Mouse (Mus musculus): ENCODE data around the gene Asb18. TPM values are rescaled to one million over a fixed set of nuclear protein-coding genes. Genes with fewer than 3 reads are reported as not detected.
A peak's percentile ranks its signal among the peaks of the same experiment; 100 is the strongest.

Gene Asb18
- total RNA-seq, 1 experiment, result not detected

GRCm38 (mm10) chr1:89971848-89972247, 42.6 kb downstream of the Asb18 start:
- Histone ChIP-seq H3K36me3 (ENCODE audit: control insufficient read depth, insufficient read depth, low read length, poor library complexity, severe bottlenecking) (no peaks in the 10 kb centered on the region), H3K4me1 (ENCODE audit: control insufficient read depth in 2 of 2, insufficient read depth in 2 of 2, low read length in 2 of 2, poor library complexity in 1 of 2) (peaks cover 2 to 14% of the 10 kb centered on the region in 2 experiments), H3K27ac (ENCODE audit: insufficient read depth, low read depth, low read length, poor library complexity, severe bottlenecking) (no peak overlapping the region), H3K4me3 (ENCODE audit: insufficient read depth in 1 of 2, low read depth in 1 of 2, low read length in 2 of 2, poor library complexity in 1 of 2, severe bottlenecking in 1 of 2) (no peak overlapping the region), H3K9me3 (ENCODE audit: control insufficient read depth, insufficient read depth, low read depth, low read length) (no peaks in the 10 kb centered on the region), H3K9ac (ENCODE audit: insufficient read depth, low read depth, low read length, poor library complexity, severe bottlenecking) (no peak overlapping the region)
- no peak for DNase-seq (ENCODE audit: low read depth, low spot score)
- TF ChIP-seq ZC3H11A (IDR thresholded peaks at IDR 0.05; ENCODE audit: borderline replicate concordance, low read depth, low read length), result no peak
- TF ChIP-seq HCFC1 (IDR thresholded peaks at IDR 0.05; ENCODE audit: borderline replicate concordance, insufficient read depth, low read length), result no peak
- no peak for TF ChIP-seq CHD2 (IDR thresholded peaks at IDR 0.05; ENCODE audit: low read depth, low read length)
- in situ Hi-C loops (cut with MboI; ENCODE audit: low sequenced_read_pairs in 2 of 2, unreplicated experiment in 2 of 2), result no loop called here

DNA sequence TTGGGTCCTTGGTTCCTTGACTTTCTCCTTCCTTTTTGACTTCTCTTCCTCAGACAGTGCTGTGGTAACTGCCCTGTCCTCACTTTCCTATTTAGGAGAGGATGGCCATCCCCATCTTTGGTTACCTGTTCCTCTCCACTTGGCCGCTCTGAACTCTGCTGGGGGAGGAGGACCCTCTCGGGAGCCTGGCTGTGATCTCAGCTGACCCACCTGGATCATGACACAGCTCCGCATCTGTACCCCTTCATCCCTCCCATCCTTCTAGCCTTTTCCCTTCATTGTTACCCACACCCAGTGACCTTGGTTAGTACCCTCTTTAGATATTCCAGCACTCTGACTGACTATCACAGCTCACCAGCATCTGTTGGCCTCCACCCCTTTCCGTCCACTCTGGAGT, 44.8 kb downstream of the Asb18 start:
- H3K9me3 ChIP-seq (ENCODE audit: control insufficient read depth, insufficient read depth, low read depth, low read length), result no peaks in the 10 kb centered on the region
- peaks cover under 1 to 14% of the 10 kb centered on the region in 2 experiments for H3K4me1 ChIP-seq (ENCODE audit: control insufficient read depth in 2 of 2, insufficient read depth in 2 of 2, low read length in 2 of 2, poor library complexity in 1 of 2)
- no peak overlapping the region for H3K4me3 ChIP-seq (ENCODE audit: insufficient read depth in 1 of 2, low read depth in 1 of 2, low read length in 2 of 2, poor library complexity in 1 of 2, severe bottlenecking in 1 of 2)
- H3K27ac ChIP-seq (ENCODE audit: insufficient read depth, low read depth, low read length, poor library complexity, severe bottlenecking), result no peak overlapping the region
- in situ Hi-C loops (cut with MboI; ENCODE audit: low sequenced_read_pairs in 2 of 2, unreplicated experiment in 2 of 2), result no loop called here
- H3K9ac ChIP-seq (ENCODE audit: insufficient read depth, low read depth, low read length, poor library complexity, severe bottlenecking), result no peak overlapping the region
- DNase-seq (ENCODE audit: low read depth, low spot score), result no peak
- H3K36me3 ChIP-seq (ENCODE audit: control insufficient read depth, insufficient read depth, low read length, poor library complexity, severe bottlenecking), result no peaks in the 10 kb centered on the region
- no peak for TF ChIP-seq HCFC1 (IDR thresholded peaks at IDR 0.05; ENCODE audit: borderline replicate concordance, insufficient read depth, low read length)
- TF ChIP-seq CHD2 (IDR thresholded peaks at IDR 0.05; ENCODE audit: low read depth, low read length), result no peak
- no peak for TF ChIP-seq MAFK (IDR thresholded peaks at IDR 0.05; ENCODE audit: insufficient read depth, low read depth, low read length)

DNA sequence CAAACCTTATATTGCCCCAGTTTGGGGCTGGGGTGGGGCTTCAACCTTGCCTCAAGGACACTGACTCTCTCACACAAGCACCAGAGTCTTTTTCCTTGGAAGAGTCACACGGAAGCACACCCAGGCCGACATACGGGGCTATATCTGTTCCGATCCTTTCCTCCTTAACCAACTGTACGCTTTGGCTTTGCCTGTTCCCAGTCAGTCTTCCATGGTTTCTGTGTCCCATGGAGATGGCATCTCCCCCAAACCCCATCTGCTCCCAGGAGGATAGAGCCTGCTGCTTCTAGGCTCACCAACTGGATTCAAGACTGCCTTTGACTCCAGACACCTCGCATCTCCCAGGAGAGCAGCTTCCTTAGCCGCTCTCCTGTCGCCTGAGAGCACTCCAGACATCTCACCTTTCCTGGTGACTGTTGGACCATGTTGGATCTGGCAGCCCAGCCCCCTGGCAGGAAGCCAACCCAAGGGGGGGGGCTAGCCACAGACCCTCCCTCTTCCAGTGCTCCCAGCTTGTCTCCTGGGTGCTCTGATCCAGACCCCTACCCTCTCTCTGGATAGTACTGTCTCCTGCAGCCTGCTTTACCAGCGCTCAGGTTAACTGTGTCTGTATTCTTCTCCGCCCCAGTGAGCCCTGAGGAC, 45.3 kb downstream of the Asb18 start:
- Histone ChIP-seq H3K9me3 (ENCODE audit: control insufficient read depth, insufficient read depth, low read depth, low read length) (no peaks in the 10 kb centered on the region), H3K4me1 (ENCODE audit: control insufficient read depth in 2 of 2, insufficient read depth in 2 of 2, low read length in 2 of 2, poor library complexity in 1 of 2) (peaks cover 0 to 10% of the 10 kb centered on the region in 2 experiments; a peak in 3 of 4 replicates), H3K9ac (ENCODE audit: insufficient read depth, low read depth, low read length, poor library complexity, severe bottlenecking) (no peak overlapping the region), H3K4me3 (ENCODE audit: insufficient read depth in 1 of 2, low read depth in 1 of 2, low read length in 2 of 2, poor library complexity in 1 of 2, severe bottlenecking in 1 of 2) (peak overlapping the region in 1 of 2 experiments; percentile 59; a peak in 1 of 4 replicates), H3K27ac (ENCODE audit: insufficient read depth, low read depth, low read length, poor library complexity, severe bottlenecking) (no peak overlapping the region), H3K36me3 (ENCODE audit: control insufficient read depth, insufficient read depth, low read length, poor library complexity, severe bottlenecking) (no peaks in the 10 kb centered on the region)
- TF ChIP-seq MAFK (IDR thresholded peaks at IDR 0.05; ENCODE audit: insufficient read depth, low read depth, low read length) (no peak), HCFC1 (IDR thresholded peaks at IDR 0.05; ENCODE audit: borderline replicate concordance, insufficient read depth, low read length) (no peak), ZC3H11A (IDR thresholded peaks at IDR 0.05; ENCODE audit: borderline replicate concordance, low read depth, low read length) (no peak), ZNF384 (IDR thresholded peaks at IDR 0.05; ENCODE audit: low read depth, low read length) (no peak)
- DNase-seq (ENCODE audit: low read depth, low spot score), result peak; percentile 21
- in situ Hi-C loops (cut with MboI; ENCODE audit: low sequenced_read_pairs in 2 of 2, unreplicated experiment in 2 of 2), result no loop called here

DNA sequence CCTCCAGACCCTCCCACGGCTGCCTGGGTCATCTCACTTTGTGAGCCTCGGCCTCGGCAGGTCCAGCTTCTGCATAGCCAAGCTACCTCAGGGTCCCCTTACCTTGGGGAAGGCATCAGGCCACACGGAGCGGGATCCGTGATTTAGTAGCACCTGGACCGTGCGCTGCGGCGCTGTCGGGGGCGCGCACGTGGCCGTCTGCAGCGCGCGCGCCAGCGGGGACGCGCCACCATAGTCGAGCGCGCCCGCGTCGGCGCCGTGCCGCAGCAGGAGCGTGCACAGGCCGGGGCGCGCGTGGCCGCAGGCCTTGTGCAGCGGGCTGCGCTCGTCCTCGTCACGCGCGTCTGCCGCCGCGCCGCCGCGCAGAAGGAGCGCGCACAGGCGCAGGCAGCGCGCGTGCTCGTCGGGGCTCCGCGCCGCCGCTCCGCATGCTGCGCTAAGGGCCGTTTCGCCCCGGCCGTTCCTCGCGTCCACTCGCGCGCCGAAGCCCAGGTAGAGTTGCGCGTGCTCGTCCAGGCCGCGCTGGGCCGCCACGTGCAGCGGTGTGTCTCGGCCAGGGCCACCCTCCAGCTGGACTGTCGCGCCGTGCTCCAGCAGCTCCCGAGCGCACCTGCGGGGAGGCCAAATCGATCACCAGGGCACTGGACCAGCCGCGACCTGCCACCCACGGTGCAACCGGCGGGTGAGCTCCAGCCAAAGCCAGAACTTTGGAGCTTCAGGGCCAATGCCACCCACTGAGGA, 46.2 kb downstream of the Asb18 start:
- in situ Hi-C loops (cut with MboI; ENCODE audit: low sequenced_read_pairs in 2 of 2, unreplicated experiment in 2 of 2), result no loop called here
- peaks cover 0 to 8% of the 10 kb centered on the region in 2 experiments; a peak in 3 of 4 replicates for H3K4me1 ChIP-seq (ENCODE audit: control insufficient read depth in 2 of 2, insufficient read depth in 2 of 2, low read length in 2 of 2, poor library complexity in 1 of 2)
- H3K9ac ChIP-seq (ENCODE audit: insufficient read depth, low read depth, low read length, poor library complexity, severe bottlenecking), result peak overlapping the region; percentile 74
- no peak overlapping the region for H3K27ac ChIP-seq (ENCODE audit: insufficient read depth, low read depth, low read length, poor library complexity, severe bottlenecking)
- no peaks in the 10 kb centered on the region for H3K9me3 ChIP-seq (ENCODE audit: control insufficient read depth, insufficient read depth, low read depth, low read length)
- no peak for TF ChIP-seq ZNF384 (IDR thresholded peaks at IDR 0.05; ENCODE audit: low read depth, low read length)
- no peak for TF ChIP-seq MAFK (IDR thresholded peaks at IDR 0.05; ENCODE audit: insufficient read depth, low read depth, low read length)
- TF ChIP-seq CHD2 (IDR thresholded peaks at IDR 0.05; ENCODE audit: low read depth, low read length), result no peak
- no peak for TF ChIP-seq ZC3H11A (IDR thresholded peaks at IDR 0.05; ENCODE audit: borderline replicate concordance, low read depth, low read length)
- TF ChIP-seq HCFC1 (IDR thresholded peaks at IDR 0.05; ENCODE audit: borderline replicate concordance, insufficient read depth, low read length), result no peak
- no peaks in the 10 kb centered on the region for H3K36me3 ChIP-seq (ENCODE audit: control insufficient read depth, insufficient read depth, low read length, poor library complexity, severe bottlenecking)
- DNase-seq (ENCODE audit: low read depth, low spot score), result no peak
- H3K4me3 ChIP-seq (ENCODE audit: insufficient read depth in 1 of 2, low read depth in 1 of 2, low read length in 2 of 2, poor library complexity in 1 of 2, severe bottlenecking in 1 of 2), result peak overlapping the region; percentile 61 to 88

Measured in ES-E14 (cell line).